Mouse (Mus musculus) lung, embryonic 14.5 days (tissue): Measurements from ENCODE around the gene Kmt5c. TPM values are rescaled to one million over a fixed set of nuclear protein-coding genes. Genes with fewer than 3 reads are reported as not detected.
A peak's percentile ranks its signal among the peaks of the same experiment; 100 is the strongest.

Source experiments
- ATAC-seq: fragments of 200-750 bp; cut with Nextera tagmentation; 2 replicates; pipeline ENCODE4 v1.8.0; 2017; ENCODE audit warnings: mild to moderate bottlenecking, moderate TSS enrichment, moderate library complexity; ENCODE audit not compliant: insufficient read depth
- DNase-seq: peaks from one replicate; pipeline ENCODE4 v3.0.0-alpha.2; 2015
- H3K27ac ChIP-seq: fragments of 300-500 bp; sonication (generic); 2 replicates; pipeline ENCODE4 v1.5.1; 2014; ENCODE audit warnings: low read depth, mild to moderate bottlenecking, moderate library complexity
- H3K27me3 ChIP-seq: fragments of 300-500 bp; sonication (generic); 2 replicates; pipeline ENCODE4 v1.6.1; 2014; ENCODE audit warnings: low read length, control low read depth; ENCODE audit not compliant: insufficient read depth
- H3K36me3 ChIP-seq: fragments of 300-500 bp; sonication (generic); 2 replicates; pipeline ENCODE4 v1.6.1; 2014; ENCODE audit warnings: control low read depth; ENCODE audit not compliant: insufficient read depth
- H3K4me1 ChIP-seq: fragments of 300-500 bp; sonication (generic); 2 replicates; pipeline ENCODE4 v1.6.1; 2014; ENCODE audit warnings: antibody characterized with exemption, control low read depth; ENCODE audit not compliant: insufficient read depth
- H3K4me2 ChIP-seq: fragments of 300-500 bp; sonication (generic); 2 replicates; pipeline ENCODE4 v1.6.1; 2014; ENCODE audit warnings: mild to moderate bottlenecking
- H3K4me3 ChIP-seq: fragments of 300-500 bp; sonication (generic); 2 replicates; pipeline ENCODE4 v1.5.1; 2014; ENCODE audit warnings: low read depth, low read length
- H3K9ac ChIP-seq: fragments of 300-500 bp; sonication (generic); 2 replicates; pipeline ENCODE4 v1.6.1; 2014
- H3K9me3 ChIP-seq: fragments of 300-500 bp; sonication (generic); 2 replicates; pipeline ENCODE4 v1.6.1; 2016; ENCODE audit warnings: low read depth, low read length, control low read depth
- CTCF ChIP-seq: IDR thresholded peaks from 2 replicates; pipeline ENCODE4 v1.5.1; 2016; ENCODE audit warnings: antibody characterized with exemption, low read depth
- WGBS: fragments of 180-500 bp; shearing (Covaris S2); extraction: QIAGEN DNeasy Blood & Tissue Kit; methylation state at CpG from one replicate; pipeline ENCODE4 v1.1.7; 2014; 5-methylcytosine and 5-hydroxymethylcytosine counted together
- polyA plus RNA-seq: library from polyadenylated mRNA; unstranded; fragments of >200 nt; fragmentation: Nextera tagmentation; extraction: Ambion mirVana; gene quantifications from 2 replicates; pipeline ENCODE4 v1.2.1, GENCODE M21; 2014

The Kmt5c gene
- polyA plus RNA-seq, 1 experiment from 2014 or later = 53.1 TPM

DNA sequence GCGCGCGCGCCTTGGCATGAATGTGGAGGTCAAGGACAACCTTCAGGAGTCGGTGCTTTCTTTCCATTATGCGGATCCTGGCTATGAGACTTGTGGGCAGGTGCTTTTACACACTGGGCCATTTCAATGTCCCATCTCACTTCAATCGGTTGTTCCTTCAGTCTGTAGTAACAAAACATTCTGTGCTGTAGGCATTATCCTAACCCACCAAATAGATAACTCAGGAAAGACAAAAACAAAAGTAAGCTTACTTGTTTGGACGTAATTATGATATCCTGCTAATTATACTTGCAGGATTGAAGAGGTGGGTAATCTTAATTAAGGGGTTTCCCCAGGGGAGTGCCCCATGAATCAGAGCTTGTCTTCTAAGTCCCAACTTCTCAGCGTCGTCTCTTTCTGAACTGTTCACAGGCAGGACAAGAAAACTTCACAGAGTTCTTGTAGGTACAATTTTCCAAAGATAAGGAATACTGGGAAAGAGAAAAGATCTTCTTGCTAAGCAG, 823 bp upstream of the Kmt5c start:
- Histone ChIP-seq H3K4me3 (peak overlapping the region; percentile 27), H3K4me2 (peak overlapping the region; percentile 60), H3K9me3 (no peaks in the 10 kb centered on the region), H3K9ac (no peak overlapping the region), H3K27ac (peak overlapping the region; percentile 19; the same call in 1 of the 2 replicates), H3K27me3 (no peaks in the 10 kb centered on the region), H3K36me3 (peaks cover 16% of the 10 kb centered on the region), H3K4me1 (peaks cover 5% of the 10 kb centered on the region; the same call in 1 of the 2 replicates)
- ATAC-seq (no peak), DNase-seq (no peak)
- no peak for TF ChIP-seq CTCF
- 47% methylated on average over 10 of the region's 10 CpGs for WGBS

GRCm38 (mm10) chr7:4740309-4740727, 403 bp downstream of the Kmt5c start:
- Histone ChIP-seq H3K9ac (peak overlapping the region; percentile 59), H3K4me1 (peaks cover 5% of the 10 kb centered on the region; the same call in 1 of the 2 replicates), H3K27me3 (no peaks in the 10 kb centered on the region), H3K27ac (peak overlapping the region; percentile 66), H3K4me3 (peak overlapping the region; percentile 54), H3K9me3 (no peaks in the 10 kb centered on the region), H3K4me2 (peak overlapping the region; percentile 86), H3K36me3 (peaks cover 24% of the 10 kb centered on the region)
- WGBS = 0% methylated on average over 14 of the region's 14 CpGs
- DNase-seq (peak; percentile 29), ATAC-seq (peak; percentile 36)
- no peak for TF ChIP-seq CTCF

GRCm38 (mm10) chr7:4741151-4741550, 1.2 kb downstream of the Kmt5c start:
- Histone ChIP-seq H3K27ac (peak overlapping the region; percentile 66), H3K36me3 (peaks cover 28% of the 10 kb centered on the region), H3K4me1 (peaks cover 5% of the 10 kb centered on the region; the same call in 1 of the 2 replicates), H3K4me3 (peak overlapping the region; percentile 54), H3K27me3 (no peaks in the 10 kb centered on the region), H3K9me3 (no peaks in the 10 kb centered on the region), H3K4me2 (peak overlapping the region; percentile 86), H3K9ac (peak overlapping the region; percentile 59)
- WGBS = 7% methylated on average over 4 of the region's 4 CpGs
- ATAC-seq (no peak), DNase-seq (peak; percentile 64)
- TF ChIP-seq CTCF = no peak

- DNase-seq = no peak
- TF ChIP-seq CTCF = no peak
- Histone ChIP-seq H3K36me3 (peaks cover 36% of the 10 kb centered on the region), H3K27me3 (no peaks in the 10 kb centered on the region), H3K4me2 (peak overlapping the region; percentile 86), H3K4me3 (peak overlapping the region; percentile 54), H3K4me1 (peaks cover 5% of the 10 kb centered on the region; the same call in 1 of the 2 replicates), H3K27ac (peak overlapping the region; percentile 66; the same call in 1 of the 2 replicates), H3K9me3 (no peaks in the 10 kb centered on the region), H3K9ac (peak overlapping the region; percentile 15; the same call in 1 of the 2 replicates)
- no peak for ATAC-seq
- whole genome bisulfite sequencing = 72% methylated on average over 21 of the region's 21 CpGs
Measured at GRCm38 (mm10) chr7:4741672-4742481, 2.0 kb downstream of the Kmt5c start.

GRCm38 (mm10) chr7:4742482-4742819, 2.5 kb downstream of the Kmt5c start:
- Histone ChIP-seq H3K4me2 (peak overlapping the region; percentile 86), H3K9me3 (no peaks in the 10 kb centered on the region), H3K9ac (peak overlapping the region; percentile 15; the same call in 1 of the 2 replicates), H3K4me1 (peaks cover 5% of the 10 kb centered on the region; the same call in 1 of the 2 replicates), H3K27me3 (no peaks in the 10 kb centered on the region), H3K27ac (no peak overlapping the region), H3K36me3 (peaks cover 39% of the 10 kb centered on the region), H3K4me3 (no peak overlapping the region)
- 62% methylated on average over 6 of the region's 6 CpGs for WGBS
- TF ChIP-seq CTCF = no peak
- ATAC-seq = no peak
- DNase-seq = no peak

DNA sequence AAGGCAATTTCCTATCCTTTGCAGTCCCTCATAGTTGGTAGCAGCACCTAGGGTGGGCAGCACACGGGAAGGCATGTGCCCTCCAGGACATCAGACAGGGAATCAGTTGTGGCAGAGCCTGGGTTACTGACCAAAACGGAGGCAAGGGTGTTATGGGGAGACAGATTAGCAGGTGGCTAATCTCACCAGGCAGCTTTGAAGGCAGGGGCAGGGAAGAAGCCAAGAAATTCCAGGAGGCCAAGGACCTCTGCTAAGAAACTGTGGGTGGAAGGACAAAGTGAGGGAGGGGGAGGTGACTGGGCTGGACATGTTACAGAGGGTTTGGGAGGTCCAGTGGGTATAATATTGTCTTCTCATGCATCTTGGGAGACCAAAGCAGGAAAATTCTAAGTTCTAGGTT, 3.4 kb downstream of the Kmt5c start:
- peaks cover 39% of the 10 kb centered on the region for H3K36me3 ChIP-seq
- ATAC-seq (no peak), DNase-seq (peak; percentile 47)
- peak overlapping the region; percentile 21; the same call in 1 of the 2 replicates for H3K4me2 ChIP-seq
- no peak overlapping the region for H3K4me3 ChIP-seq
- peaks cover 5% of the 10 kb centered on the region; the same call in 1 of the 2 replicates for H3K4me1 ChIP-seq
- no peak overlapping the region for H3K27ac ChIP-seq
- no peaks in the 10 kb centered on the region for H3K9me3 ChIP-seq
- no peaks in the 10 kb centered on the region for H3K27me3 ChIP-seq
- no peak for TF ChIP-seq CTCF
- 53% methylated on average over 2 of the region's 2 CpGs for WGBS
- no peak overlapping the region for H3K9ac ChIP-seq

DNA sequence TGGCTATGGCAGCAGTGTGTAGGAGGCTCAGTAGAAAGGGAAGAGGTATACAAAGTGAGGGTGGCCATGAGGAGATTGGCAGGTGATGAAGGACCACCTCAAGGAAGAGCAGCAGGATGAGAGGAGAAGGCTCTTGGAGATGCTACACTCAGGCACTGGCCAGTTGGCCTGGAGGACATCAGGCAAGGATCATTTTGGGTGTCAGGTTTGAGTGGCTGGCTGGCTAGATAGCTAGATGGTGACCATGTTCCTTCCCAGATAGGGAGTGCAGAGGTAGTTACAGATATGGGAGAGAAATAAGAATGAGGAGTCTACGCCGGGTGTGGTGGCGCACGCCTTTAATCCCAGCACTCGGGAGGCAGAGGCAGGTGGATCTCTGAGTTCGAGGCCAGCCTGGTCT, 5.0 kb downstream of the Kmt5c start:
- H3K9me3 ChIP-seq = no peaks in the 10 kb centered on the region
- no peak overlapping the region for H3K27ac ChIP-seq
- no peak overlapping the region for H3K4me2 ChIP-seq
- no peak overlapping the region for H3K9ac ChIP-seq
- no peak overlapping the region for H3K4me3 ChIP-seq
- no peaks in the 10 kb centered on the region for H3K27me3 ChIP-seq
- TF ChIP-seq CTCF = no peak
- ATAC-seq (no peak), DNase-seq (no peak)
- 96% methylated on average over 6 of the region's 6 CpGs for WGBS
- H3K36me3 ChIP-seq = peaks cover 39% of the 10 kb centered on the region
- no peaks in the 10 kb centered on the region for H3K4me1 ChIP-seq
